Mouse (Mus musculus) embryonic facial prominence, embryonic 12.5 days (tissue): ENCODE results near the gene Slc50a1. TPM values are rescaled to one million over a fixed set of nuclear protein-coding genes. Genes with fewer than 3 reads are reported as not detected.
A peak's percentile ranks its signal among the peaks of the same experiment; 100 is the strongest.

Experiments used
- ATAC-seq: fragments of 200-750 bp; cut with Nextera tagmentation; 2 replicates; pipeline ENCODE4 v1.8.0; 2017; ENCODE audit not compliant: insufficient number of reproducible peaks, insufficient read depth, low FRiP score, low TSS enrichment
- H3K27ac ChIP-seq: fragments of 300-500 bp; sonication (generic); 2 replicates; pipeline ENCODE4 v1.5.1; 2016; ENCODE audit warnings: mild to moderate bottlenecking
- H3K27me3 ChIP-seq: fragments of 300-500 bp; sonication (generic); 2 replicates; pipeline ENCODE4 v1.6.1; 2016; ENCODE audit warnings: mild to moderate bottlenecking, moderate library complexity
- H3K36me3 ChIP-seq: fragments of 300-500 bp; sonication (generic); 2 replicates; pipeline ENCODE4 v1.6.1; 2016; ENCODE audit warnings: mild to moderate bottlenecking
- H3K4me1 ChIP-seq: fragments of 300-500 bp; sonication (generic); 2 replicates; pipeline ENCODE4 v1.6.1; 2016
- H3K4me2 ChIP-seq: fragments of 300-500 bp; sonication (generic); replicated peaks from 2 replicates; pipeline ENCODE4 v1.6.1; 2016; ENCODE audit warnings: mild to moderate bottlenecking, moderate library complexity
- H3K4me3 ChIP-seq: fragments of 300-500 bp; sonication (generic); 2 replicates; pipeline ENCODE4 v1.5.1; 2016; ENCODE audit warnings: mild to moderate bottlenecking
- H3K9ac ChIP-seq: fragments of 300-500 bp; sonication (generic); 2 replicates; pipeline ENCODE4 v1.6.1; 2016; ENCODE audit warnings: mild to moderate bottlenecking, moderate library complexity
- H3K9me3 ChIP-seq: fragments of 300-500 bp; sonication (generic); 2 replicates; pipeline ENCODE4 v1.6.1; 2016; ENCODE audit warnings: mild to moderate bottlenecking, moderate library complexity
- WGBS: fragments of 180-500 bp; shearing (Covaris S2); methylation state at CpG from one replicate; pipeline ENCODE4 v1.1.7; 2016; 5-methylcytosine and 5-hydroxymethylcytosine counted together
- polyA plus RNA-seq: library from polyadenylated mRNA; unstranded; fragments of >200 nt; fragmentation: Nextera tagmentation; extraction: Ambion mirVana; gene quantifications from 2 replicates; pipeline ENCODE4 v1.2.1, GENCODE M21; 2016

Slc50a1 gene
- polyA plus RNA-seq, 1 experiment from 2014 or later = 56.6 TPM

GRCm38 (mm10) chr3:89279153-89279890 is 9.0 kb upstream of the Slc50a1 start:
- Histone ChIP-seq H3K9ac (peak overlapping the region; percentile 65), H3K27ac (peak overlapping the region; percentile 84), H3K36me3 (0 out of 2 replicates have a peak, but pooled peaks cover 4% of the 10 kb centered on the region), H3K4me3 (peak overlapping the region; percentile 51), H3K27me3 (peaks cover 19% of the 10 kb centered on the region), H3K4me2 (peak overlapping the region; percentile 93), H3K9me3 (no peaks in the 10 kb centered on the region), H3K4me1 (peaks cover 46% of the 10 kb centered on the region)
- 3% methylated on average over 35 of the region's 35 CpGs for WGBS
- peak; percentile 79 for ATAC-seq

- Histone ChIP-seq H3K27ac (peak overlapping the region; percentile 65; the same call in 1 of the 2 replicates), H3K36me3 (0 out of 2 replicates have a peak, but pooled peaks cover 4% of the 10 kb centered on the region), H3K9ac (peak overlapping the region; percentile 65), H3K9me3 (no peaks in the 10 kb centered on the region), H3K4me1 (peaks cover 46% of the 10 kb centered on the region), H3K27me3 (peaks cover 19% of the 10 kb centered on the region), H3K4me3 (peak overlapping the region; percentile 51), H3K4me2 (peak overlapping the region; percentile 93)
- WGBS = 16% methylated on average over 8 of the region's 8 CpGs
- ATAC-seq = no peak
These were observed 8.3 kb upstream of the Slc50a1 start for GRCm38 (mm10) chr3:89278643-89279042.

GRCm38 (mm10) chr3:89278107-89278506 is 7.7 kb upstream of the Slc50a1 start:
- H3K9me3 ChIP-seq = no peaks in the 10 kb centered on the region
- peaks cover 19% of the 10 kb centered on the region for H3K27me3 ChIP-seq
- peak overlapping the region; percentile 93 for H3K4me2 ChIP-seq
- H3K9ac ChIP-seq = peak overlapping the region; percentile 65
- H3K27ac ChIP-seq = peak overlapping the region; percentile 65
- H3K4me1 ChIP-seq = peaks cover 46% of the 10 kb centered on the region
- WGBS = 54% methylated on average over 7 of the region's 7 CpGs
- peak overlapping the region; percentile 51 for H3K4me3 ChIP-seq
- ATAC-seq = no peak
- 0 out of 2 replicates have a peak, but pooled peaks cover 4% of the 10 kb centered on the region for H3K36me3 ChIP-seq

GRCm38 (mm10) chr3:89277281-89278021 is 7.1 kb upstream of the Slc50a1 start:
- H3K4me1 ChIP-seq = peaks cover 46% of the 10 kb centered on the region
- H3K4me2 ChIP-seq = peak overlapping the region; percentile 93
- peak overlapping the region; percentile 11; the same call in 1 of the 2 replicates for H3K9ac ChIP-seq
- H3K27ac ChIP-seq = peak overlapping the region; percentile 65
- no peaks in the 10 kb centered on the region for H3K9me3 ChIP-seq
- H3K4me3 ChIP-seq = peak overlapping the region; percentile 51
- H3K27me3 ChIP-seq = peaks cover 19% of the 10 kb centered on the region
- 34% methylated on average over 14 of the region's 14 CpGs for WGBS
- 0 out of 2 replicates have a peak, but pooled peaks cover 4% of the 10 kb centered on the region for H3K36me3 ChIP-seq
- ATAC-seq = no peak

- Histone ChIP-seq H3K36me3 (0 out of 2 replicates have a peak, but pooled peaks cover 4% of the 10 kb centered on the region), H3K9ac (no peak overlapping the region), H3K9me3 (no peaks in the 10 kb centered on the region), H3K4me1 (peaks cover 42% of the 10 kb centered on the region), H3K27ac (no peak overlapping the region), H3K4me3 (no peak overlapping the region), H3K4me2 (peak overlapping the region; percentile 93), H3K27me3 (peaks cover 13% of the 10 kb centered on the region)
- no peak for ATAC-seq
- 90% methylated on average over 13 of the region's 13 CpGs for WGBS
These were observed 5.7 kb upstream of the Slc50a1 start for GRCm38 (mm10) chr3:89276061-89276460.

GRCm38 (mm10) chr3:89271760-89272159 is 1.4 kb upstream of the Slc50a1 start:
- Histone ChIP-seq H3K27me3 (no peaks in the 10 kb centered on the region), H3K9me3 (no peaks in the 10 kb centered on the region), H3K27ac (no peak overlapping the region), H3K9ac (no peak overlapping the region), H3K36me3 (0 out of 2 replicates have a peak, but pooled peaks cover 4% of the 10 kb centered on the region), H3K4me1 (peaks cover 38% of the 10 kb centered on the region), H3K4me2 (no peak overlapping the region), H3K4me3 (no peak overlapping the region)
- WGBS = 66% methylated on average over 6 of the region's 6 CpGs
- no peak for ATAC-seq

GRCm38 (mm10) chr3:89270891-89271290 is 521 bp upstream of the Slc50a1 start:
- H3K4me2 ChIP-seq = peak overlapping the region; percentile 77
- no peaks in the 10 kb centered on the region for H3K27me3 ChIP-seq
- peak overlapping the region; percentile 58 for H3K4me3 ChIP-seq
- H3K36me3 ChIP-seq = 0 out of 2 replicates have a peak, but pooled peaks cover 4% of the 10 kb centered on the region
- no peak for ATAC-seq
- H3K27ac ChIP-seq = peak overlapping the region; percentile 76
- H3K4me1 ChIP-seq = peaks cover 33% of the 10 kb centered on the region
- H3K9me3 ChIP-seq = no peaks in the 10 kb centered on the region
- peak overlapping the region; percentile 80 for H3K9ac ChIP-seq
- 70% methylated on average over 6 of the region's 6 CpGs for WGBS

GRCm38 (mm10) chr3:89268916-89269315 is 1.5 kb downstream of the Slc50a1 start:
- no peak for ATAC-seq
- Histone ChIP-seq H3K4me3 (no peak overlapping the region), H3K4me2 (peak overlapping the region; percentile 10; the same call in 1 of the 2 replicates), H3K9ac (no peak overlapping the region), H3K27me3 (no peaks in the 10 kb centered on the region), H3K9me3 (no peaks in the 10 kb centered on the region), H3K36me3 (no peaks in the 10 kb centered on the region), H3K4me1 (peaks cover 33% of the 10 kb centered on the region), H3K27ac (no peak overlapping the region)
- WGBS = 50% methylated on average over 8 of the region's 8 CpGs

GRCm38 (mm10) chr3:89266439-89266893 is 3.9 kb downstream of the Slc50a1 start:
- Histone ChIP-seq H3K27me3 (no peaks in the 10 kb centered on the region), H3K9ac (peak overlapping the region; percentile 94), H3K4me3 (peak overlapping the region; percentile 82), H3K36me3 (no peaks in the 10 kb centered on the region), H3K9me3 (no peaks in the 10 kb centered on the region), H3K4me2 (peak overlapping the region; percentile 95), H3K4me1 (peaks cover 33% of the 10 kb centered on the region), H3K27ac (peak overlapping the region; percentile 83)
- WGBS = under 1% methylated on average over 20 of the region's 20 CpGs
- ATAC-seq = peak; percentile 76; the same call in 1 of the 2 replicates

GRCm38 (mm10) chr3:89262417-89262816 is 8.0 kb downstream of the Slc50a1 start:
- Histone ChIP-seq H3K4me3 (no peak overlapping the region), H3K9ac (no peak overlapping the region), H3K4me1 (peaks cover 11% of the 10 kb centered on the region; the same call in 1 of the 2 replicates), H3K4me2 (no peak overlapping the region), H3K27ac (no peak overlapping the region), H3K9me3 (no peaks in the 10 kb centered on the region), H3K36me3 (no peaks in the 10 kb centered on the region), H3K27me3 (no peaks in the 10 kb centered on the region)
- WGBS = 66% methylated on average over 10 of the region's 10 CpGs
- no peak for ATAC-seq

GRCm38 (mm10) chr3:89260211-89260610 is 10.2 kb downstream of the Slc50a1 start:
- Histone ChIP-seq H3K27ac (no peak overlapping the region), H3K4me2 (no peak overlapping the region), H3K4me3 (no peak overlapping the region), H3K27me3 (no peaks in the 10 kb centered on the region), H3K9ac (no peak overlapping the region), H3K9me3 (no peaks in the 10 kb centered on the region), H3K36me3 (no peaks in the 10 kb centered on the region), H3K4me1 (peaks cover 4% of the 10 kb centered on the region; the same call in 1 of the 2 replicates)
- ATAC-seq = no peak
- 81% methylated on average over 3 of the region's 3 CpGs for WGBS
